Mouse (Mus musculus): ENCODE data around the gene Cerkl. TPM values are rescaled to one million over a fixed set of nuclear protein-coding genes. Genes with fewer than 3 reads are reported as not detected.

Cerkl gene
- polyA plus RNA-seq, 1 experiment: not detected

GRCm38 (mm10) chr2:79428569-79429104, 27.9 kb downstream of the Cerkl start:
- Histone ChIP-seq H3K4me1 (ENCODE audit: control insufficient read depth, insufficient read depth, low read length) (peaks cover 6% of the 10 kb centered on the region; the same call in 1 of the 2 replicates), H3K4me3 (ENCODE audit: insufficient read depth, low read depth, low read length) (peak overlapping the region; percentile 25), H3K27ac (ENCODE audit: insufficient read depth, low read depth, low read length) (no peak overlapping the region)
- no peak for TF ChIP-seq CTCF (IDR thresholded peaks at IDR 0.05; ENCODE audit: insufficient read depth, low read depth, low read length)
- whole genome bisulfite sequencing: 4% methylated on average over 34 of the region's 35 CpGs

DNA sequence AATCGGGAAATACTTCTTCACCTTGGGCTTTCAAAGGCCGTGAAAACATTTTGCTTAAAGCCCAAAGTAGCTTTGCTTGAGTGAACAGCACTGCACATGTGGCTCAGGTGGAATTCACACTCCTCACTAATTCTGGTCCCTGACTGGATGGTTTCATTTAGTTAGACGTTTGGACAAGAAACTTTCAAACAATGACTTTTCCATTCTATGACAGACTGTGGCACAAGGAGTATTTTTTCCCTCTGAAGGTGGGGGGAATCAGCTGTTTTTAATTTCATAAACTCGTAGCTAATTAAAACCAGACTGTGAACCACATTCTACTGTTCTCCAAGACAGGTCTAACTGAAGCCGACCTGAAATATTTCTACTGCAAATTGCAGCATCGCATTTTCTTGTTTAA, 28.6 kb downstream of the Cerkl start:
- Histone ChIP-seq H3K4me3 (ENCODE audit: insufficient read depth, low read depth, low read length) (no peak overlapping the region), H3K27ac (ENCODE audit: insufficient read depth, low read depth, low read length) (no peak overlapping the region), H3K4me1 (ENCODE audit: control insufficient read depth, insufficient read depth, low read length) (peaks cover 6% of the 10 kb centered on the region; the same call in 1 of the 2 replicates)
- WGBS: 52% methylated on average over 6 of the region's 6 CpGs
- TF ChIP-seq POLR2A (IDR thresholded peaks at IDR 0.05; ENCODE audit: insufficient read depth, low read depth, low read length) (no peak), CTCF (IDR thresholded peaks at IDR 0.05; ENCODE audit: insufficient read depth, low read depth, low read length) (no peak)

GRCm38 (mm10) chr2:79421696-79422095, 34.9 kb downstream of the Cerkl start:
- 80% methylated on average over 6 of the region's 6 CpGs for WGBS
- H3K4me1 ChIP-seq (ENCODE audit: control insufficient read depth, insufficient read depth, low read length): no peaks in the 10 kb centered on the region
- no peak overlapping the region for H3K4me3 ChIP-seq (ENCODE audit: insufficient read depth, low read depth, low read length)
- TF ChIP-seq POLR2A (IDR thresholded peaks at IDR 0.05; ENCODE audit: insufficient read depth, low read depth, low read length): no peak
- no peak for TF ChIP-seq CTCF (IDR thresholded peaks at IDR 0.05; ENCODE audit: insufficient read depth, low read depth, low read length)
- no peak overlapping the region for H3K27ac ChIP-seq (ENCODE audit: insufficient read depth, low read depth, low read length)

GRCm38 (mm10) chr2:79414505-79414904, 42.1 kb downstream of the Cerkl start:
- WGBS: 93% methylated on average over 7 of the region's 7 CpGs
- Histone ChIP-seq H3K4me3 (ENCODE audit: insufficient read depth, low read depth, low read length) (no peak overlapping the region), H3K27ac (ENCODE audit: insufficient read depth, low read depth, low read length) (no peak overlapping the region), H3K4me1 (ENCODE audit: control insufficient read depth, insufficient read depth, low read length) (no peaks in the 10 kb centered on the region)
- TF ChIP-seq POLR2A (IDR thresholded peaks at IDR 0.05; ENCODE audit: insufficient read depth, low read depth, low read length) (no peak), CTCF (IDR thresholded peaks at IDR 0.05; ENCODE audit: insufficient read depth, low read depth, low read length) (no peak)

DNA sequence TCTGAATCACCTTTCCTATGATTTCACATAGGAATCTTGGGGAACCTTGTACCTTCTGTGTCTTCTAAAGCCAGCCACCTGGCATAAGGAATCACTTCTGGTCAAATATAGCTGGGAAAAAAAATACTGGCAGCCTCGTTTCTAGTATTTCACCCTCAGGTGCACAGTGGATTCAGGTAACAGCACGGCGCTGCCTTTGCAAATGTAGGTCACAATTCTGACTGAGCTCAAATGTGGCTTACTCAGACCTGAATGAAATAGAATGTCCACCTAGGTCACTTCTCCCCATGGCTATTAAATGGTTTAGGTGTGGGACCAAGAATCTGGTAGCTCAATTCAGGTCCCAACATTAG, 45.7 kb downstream of the Cerkl start:
- Histone ChIP-seq H3K4me3 (ENCODE audit: insufficient read depth, low read depth, low read length) (no peak overlapping the region), H3K27ac (ENCODE audit: insufficient read depth, low read depth, low read length) (no peak overlapping the region), H3K4me1 (ENCODE audit: control insufficient read depth, insufficient read depth, low read length) (no peaks in the 10 kb centered on the region)
- 83% methylated on average over 3 of the region's 3 CpGs for WGBS
- TF ChIP-seq CTCF (IDR thresholded peaks at IDR 0.05; ENCODE audit: insufficient read depth, low read depth, low read length): no peak
- no peak for TF ChIP-seq POLR2A (IDR thresholded peaks at IDR 0.05; ENCODE audit: insufficient read depth, low read depth, low read length)

DNA sequence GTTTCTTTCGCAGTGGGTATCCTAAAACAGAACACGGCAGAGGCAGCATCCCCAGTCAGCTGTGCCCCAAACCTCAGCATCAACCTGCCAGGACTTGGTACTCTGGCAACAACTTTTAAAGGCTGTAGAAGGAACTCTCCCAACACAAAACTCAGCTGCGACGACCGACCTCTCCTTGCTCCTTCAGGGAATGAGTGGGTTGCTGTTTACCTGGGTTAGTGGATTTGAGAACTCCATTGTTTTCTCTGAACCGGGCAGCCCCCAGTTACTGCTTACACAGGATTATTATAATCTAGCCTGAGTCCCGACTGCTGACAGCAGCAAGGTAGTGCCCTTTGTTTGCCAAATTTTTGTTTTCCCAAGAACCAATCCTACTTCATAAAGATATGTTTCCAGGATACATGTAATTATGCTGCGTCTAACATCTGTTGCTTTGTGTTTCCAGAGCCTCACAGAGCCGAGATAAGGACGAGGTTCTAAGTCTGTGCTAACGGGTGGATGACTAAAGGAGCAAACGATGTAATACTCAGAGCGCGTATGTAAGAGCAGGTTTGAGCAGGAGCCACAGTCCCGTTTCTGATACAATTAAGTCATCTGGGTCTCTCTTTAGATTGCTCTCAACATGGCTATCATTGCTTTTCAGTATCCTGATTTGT, 46.2 kb downstream of the Cerkl start:
- no peaks in the 10 kb centered on the region for H3K4me1 ChIP-seq (ENCODE audit: control insufficient read depth, insufficient read depth, low read length)
- no peak overlapping the region for H3K27ac ChIP-seq (ENCODE audit: insufficient read depth, low read depth, low read length)
- 42% methylated on average over 15 of the region's 15 CpGs for WGBS

GRCm38 (mm10) chr2:79405661-79406405, 50.8 kb downstream of the Cerkl start:
- Histone ChIP-seq H3K27ac (ENCODE audit: insufficient read depth, low read depth, low read length) (no peak overlapping the region), H3K4me3 (ENCODE audit: insufficient read depth, low read depth, low read length) (no peak overlapping the region), H3K4me1 (ENCODE audit: control insufficient read depth, insufficient read depth, low read length) (no peaks in the 10 kb centered on the region)
- TF ChIP-seq CTCF (IDR thresholded peaks at IDR 0.05; ENCODE audit: insufficient read depth, low read depth, low read length) (no peak), POLR2A (IDR thresholded peaks at IDR 0.05; ENCODE audit: insufficient read depth, low read depth, low read length) (no peak)
- 89% methylated on average over 5 of the region's 5 CpGs for WGBS

More for the DNA sequence above, 46.2 kb downstream of the Cerkl start:
- no peak for TF ChIP-seq CTCF (IDR thresholded peaks at IDR 0.05; ENCODE audit: insufficient read depth, low read depth, low read length)
- TF ChIP-seq POLR2A (IDR thresholded peaks at IDR 0.05; ENCODE audit: insufficient read depth, low read depth, low read length): no peak
- no peak overlapping the region for H3K4me3 ChIP-seq (ENCODE audit: insufficient read depth, low read depth, low read length)

GRCm38 (mm10) chr2:79400045-79400444, 56.5 kb downstream of the Cerkl start:
- WGBS: 50% methylated on average over 4 of the region's 4 CpGs
- no peak overlapping the region for H3K27ac ChIP-seq (ENCODE audit: insufficient read depth, low read depth, low read length)
- TF ChIP-seq POLR2A (IDR thresholded peaks at IDR 0.05; ENCODE audit: insufficient read depth, low read depth, low read length): no peak
- TF ChIP-seq CTCF (IDR thresholded peaks at IDR 0.05; ENCODE audit: insufficient read depth, low read depth, low read length): no peak
- no peak overlapping the region for H3K4me3 ChIP-seq (ENCODE audit: insufficient read depth, low read depth, low read length)
- H3K4me1 ChIP-seq (ENCODE audit: control insufficient read depth, insufficient read depth, low read length): no peaks in the 10 kb centered on the region

Measured in olfactory bulb, adult 2 months (tissue).